Mouse (Mus musculus): ENCODE data around the gene Daglb. TPM values are rescaled to one million over a fixed set of nuclear protein-coding genes. Genes with fewer than 3 reads are reported as not detected.

Gene Daglb
- total RNA-seq (2014; fragmentation: Nextera tagmentation) (19.4 and 29.9 TPM in 2 replicates), total RNA-seq (2017) (14.1 and 14.4 TPM in 2 replicates), polyA plus RNA-seq (2012) (6.1 and 9.0 TPM in 2 replicates)

GRCm38 (mm10) chr5:143464100-143464756, at the start of gene Daglb:
Daglb (plus strand) TSS chr5:143464584.
- ATAC-seq (ENCODE audit: extremely low read depth, insufficient number of reproducible peaks, low FRiP score, poor library complexity, severe bottlenecking): peak; percentile 87
- TF ChIP-seq TAL1 (conservative IDR thresholded peaks at IDR 0.05; ENCODE audit: low read depth, low read length): no peak
- Histone ChIP-seq H3K9me3 (replicated peaks) (no peaks in the 10 kb centered on the region; the same call in 1 of the 2 replicates), H3K4me1 (ENCODE audit: insufficient read depth, low read depth, low read length) (peaks cover 46% of the 10 kb centered on the region), H3K27me3 (ENCODE audit: insufficient read depth, low read length) (no peaks in the 10 kb centered on the region), H3K4me3 (ENCODE audit: low read depth, low read length) (peak within 1 kb of the TSS; percentile 82), H3K36me3 (replicated peaks) (peaks cover 30% of the 10 kb centered on the region)
- peak; percentile 83 for DNase-seq (ENCODE audit: low spot score)

- DNase-seq (ENCODE audit: low spot score): no peak
- no peak overlapping the region for H3K4me3 ChIP-seq (ENCODE audit: low read depth, low read length)
- no peak for ATAC-seq (ENCODE audit: extremely low read depth, insufficient number of reproducible peaks, low FRiP score, poor library complexity, severe bottlenecking)
- TF ChIP-seq GATA2 (IDR thresholded peaks at IDR 0.05; ENCODE audit: borderline replicate concordance, low read depth, low read length) (no peak), GATA1 (IDR thresholded peaks at IDR 0.05; ENCODE audit: borderline replicate concordance, low read length) (no peak), TAL1 (conservative IDR thresholded peaks at IDR 0.05; ENCODE audit: low read depth, low read length) (no peak), CTCF (IDR thresholded peaks at IDR 0.05; ENCODE audit: low read depth, low read length) (no peak), POLR2AphosphoS5 (IDR thresholded peaks at IDR 0.05; ENCODE audit: insufficient replicate concordance, low read depth, low read length) (no peak)
- H3K36me3 ChIP-seq (replicated peaks): peaks cover 87% of the 10 kb centered on the region
- H3K27me3 ChIP-seq (ENCODE audit: insufficient read depth, low read length): no peaks in the 10 kb centered on the region
- H3K4me1 ChIP-seq (ENCODE audit: insufficient read depth, low read depth, low read length): peaks cover 13% of the 10 kb centered on the region
- no peaks in the 10 kb centered on the region for H3K9me3 ChIP-seq (replicated peaks)
Measured at GRCm38 (mm10) chr5:143421484-143421883, 42.9 kb upstream of the Daglb start.

GRCm38 (mm10) chr5:143422990-143423389, 41.4 kb upstream of the Daglb start:
- Histone ChIP-seq H3K4me1 (ENCODE audit: insufficient read depth, low read depth, low read length) (peaks cover 13% of the 10 kb centered on the region), H3K4me3 (ENCODE audit: low read depth, low read length) (no peak overlapping the region), H3K9me3 (replicated peaks) (no peaks in the 10 kb centered on the region), H3K36me3 (replicated peaks) (peaks cover 75% of the 10 kb centered on the region), H3K27me3 (ENCODE audit: insufficient read depth, low read length) (no peaks in the 10 kb centered on the region)
- TF ChIP-seq TAL1 (conservative IDR thresholded peaks at IDR 0.05; ENCODE audit: low read depth, low read length): no peak
- TF ChIP-seq CTCF (IDR thresholded peaks at IDR 0.05; ENCODE audit: low read depth, low read length): no peak
- no peak for TF ChIP-seq GATA2 (IDR thresholded peaks at IDR 0.05; ENCODE audit: borderline replicate concordance, low read depth, low read length)
- no peak for TF ChIP-seq POLR2AphosphoS5 (IDR thresholded peaks at IDR 0.05; ENCODE audit: insufficient replicate concordance, low read depth, low read length)
- TF ChIP-seq GATA1 (IDR thresholded peaks at IDR 0.05; ENCODE audit: borderline replicate concordance, low read length): no peak
- no peak for ATAC-seq (ENCODE audit: extremely low read depth, insufficient number of reproducible peaks, low FRiP score, poor library complexity, severe bottlenecking)
- no peak for DNase-seq (ENCODE audit: low spot score)

GRCm38 (mm10) chr5:143423899-143424519, 40.4 kb upstream of the Daglb start:
- Histone ChIP-seq H3K4me3 (ENCODE audit: low read depth, low read length) (no peak overlapping the region), H3K36me3 (replicated peaks) (peaks cover 65% of the 10 kb centered on the region), H3K4me1 (ENCODE audit: insufficient read depth, low read depth, low read length) (peaks cover 13% of the 10 kb centered on the region), H3K27me3 (ENCODE audit: insufficient read depth, low read length) (no peaks in the 10 kb centered on the region), H3K9me3 (replicated peaks) (no peaks in the 10 kb centered on the region)
- DNase-seq (ENCODE audit: low spot score): peak; percentile 58
- peak; percentile 8; the same call in 1 of the 2 replicates for ATAC-seq (ENCODE audit: extremely low read depth, insufficient number of reproducible peaks, low FRiP score, poor library complexity, severe bottlenecking)
- no peak for TF ChIP-seq GATA1 (IDR thresholded peaks at IDR 0.05; ENCODE audit: borderline replicate concordance, low read length)
- no peak for TF ChIP-seq GATA2 (IDR thresholded peaks at IDR 0.05; ENCODE audit: borderline replicate concordance, low read depth, low read length)
- no peak for TF ChIP-seq TAL1 (conservative IDR thresholded peaks at IDR 0.05; ENCODE audit: low read depth, low read length)
- peak; percentile 73 for TF ChIP-seq CTCF (IDR thresholded peaks at IDR 0.05; ENCODE audit: low read depth, low read length)
- no peak for TF ChIP-seq POLR2AphosphoS5 (IDR thresholded peaks at IDR 0.05; ENCODE audit: insufficient replicate concordance, low read depth, low read length)

- peak; percentile 50 for DNase-seq (ENCODE audit: low spot score)
- Histone ChIP-seq H3K27me3 (ENCODE audit: insufficient read depth, low read length) (peaks cover 18% of the 10 kb centered on the region; the same call in 1 of the 2 replicates), H3K9me3 (replicated peaks) (no peaks in the 10 kb centered on the region), H3K4me1 (ENCODE audit: insufficient read depth, low read depth, low read length) (no peaks in the 10 kb centered on the region), H3K4me3 (ENCODE audit: low read depth, low read length) (no peak overlapping the region), H3K36me3 (replicated peaks) (no peaks in the 10 kb centered on the region)
- peak; percentile 22; the same call in 1 of the 2 replicates for ATAC-seq (ENCODE audit: extremely low read depth, insufficient number of reproducible peaks, low FRiP score, poor library complexity, severe bottlenecking)
- TF ChIP-seq GATA1 (IDR thresholded peaks at IDR 0.05; ENCODE audit: borderline replicate concordance, low read length) (no peak), CTCF (IDR thresholded peaks at IDR 0.05; ENCODE audit: low read depth, low read length) (peak; percentile 77)
Measured at GRCm38 (mm10) chr5:143434421-143434820, 30.0 kb upstream of the Daglb start.

- DNase-seq (ENCODE audit: low spot score): no peak
- Histone ChIP-seq H3K9me3 (replicated peaks) (no peaks in the 10 kb centered on the region), H3K4me3 (ENCODE audit: low read depth, low read length) (no peak overlapping the region), H3K27me3 (ENCODE audit: insufficient read depth, low read length) (peaks cover 41% of the 10 kb centered on the region), H3K36me3 (replicated peaks) (no peaks in the 10 kb centered on the region), H3K4me1 (ENCODE audit: insufficient read depth, low read depth, low read length) (peaks cover 7% of the 10 kb centered on the region)
- no peak for TF ChIP-seq TAL1 (conservative IDR thresholded peaks at IDR 0.05; ENCODE audit: low read depth, low read length)
- no peak for TF ChIP-seq POLR2AphosphoS5 (IDR thresholded peaks at IDR 0.05; ENCODE audit: insufficient replicate concordance, low read depth, low read length)
- TF ChIP-seq GATA2 (IDR thresholded peaks at IDR 0.05; ENCODE audit: borderline replicate concordance, low read depth, low read length): no peak
- TF ChIP-seq GATA1 (IDR thresholded peaks at IDR 0.05; ENCODE audit: borderline replicate concordance, low read length): no peak
- no peak for TF ChIP-seq CTCF (IDR thresholded peaks at IDR 0.05; ENCODE audit: low read depth, low read length)
- no peak for ATAC-seq (ENCODE audit: extremely low read depth, insufficient number of reproducible peaks, low FRiP score, poor library complexity, severe bottlenecking)
Measured at GRCm38 (mm10) chr5:143441298-143441697, 23.1 kb upstream of the Daglb start.

Data from G1E (cell line).